Mouse (Mus musculus): ENCODE measurements around the gene Crtap. TPM values are rescaled to one million over a fixed set of nuclear protein-coding genes. Genes with fewer than 3 reads are reported as not detected.

The Crtap gene
- total and polyA plus RNA-seq, 2 experiments from 2014 or later: 22.7 to 34.2 TPM

DNA sequence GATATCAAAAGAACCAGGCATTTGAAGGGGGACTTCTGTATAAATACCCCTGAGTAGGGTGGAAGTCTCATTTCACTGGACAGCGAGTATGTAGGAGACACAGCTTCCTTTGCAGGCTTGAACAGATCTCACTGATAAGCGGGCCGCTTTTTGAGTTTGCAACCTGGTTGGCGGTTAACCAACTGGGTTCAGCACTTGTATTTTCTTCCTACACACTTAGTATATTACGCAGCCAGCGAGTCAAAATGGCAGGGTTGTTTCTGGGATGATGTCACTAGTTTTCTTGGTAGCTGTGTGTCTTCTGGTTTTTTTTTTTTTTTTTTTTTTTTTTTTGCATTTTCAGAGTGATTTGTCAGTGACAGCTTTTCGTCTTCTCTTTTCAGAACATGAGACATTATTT lies 31.3 kb upstream of the Crtap start:
- Histone ChIP-seq H3K36me3 (ENCODE audit: insufficient read depth, low read length) (no peaks in the 10 kb centered on the region; the same call in 1 of the 2 replicates), H3K27ac (no peak overlapping the region), H3K4me1 (ENCODE audit: insufficient read depth, low read length) (no peaks in the 10 kb centered on the region), H3K9ac (replicated peaks; ENCODE audit: low read length) (no peak overlapping the region), H3K27me3 (ENCODE audit: insufficient read depth, low read length) (no peaks in the 10 kb centered on the region), H3K9me3 (ENCODE audit: low read length) (no peaks in the 10 kb centered on the region), H3K4me2 (ENCODE audit: low read depth, low read length) (no peak overlapping the region), H3K4me3 (ENCODE audit: low read length) (no peak overlapping the region)
- no peak for TF ChIP-seq CTCF (IDR thresholded peaks at IDR 0.05; ENCODE audit: low read depth)
- DNase-seq (ENCODE audit: low spot score): no peak
- ATAC-seq: no peak
- 92% methylated on average over 7 of the region's 7 CpGs for WGBS

GRCm38 (mm10) chr9:114421045-114421444 lies 30.6 kb upstream of the Crtap start:
- ATAC-seq (no peak), DNase-seq (ENCODE audit: low spot score) (no peak)
- no peaks in the 10 kb centered on the region for H3K9me3 ChIP-seq (ENCODE audit: low read length)
- no peaks in the 10 kb centered on the region for H3K27me3 ChIP-seq (ENCODE audit: insufficient read depth, low read length)
- no peak overlapping the region for H3K4me3 ChIP-seq (ENCODE audit: low read length)
- peak; percentile 41 for TF ChIP-seq CTCF (IDR thresholded peaks at IDR 0.05; ENCODE audit: low read depth)
- no peaks in the 10 kb centered on the region; the same call in 1 of the 2 replicates for H3K36me3 ChIP-seq (ENCODE audit: insufficient read depth, low read length)
- no peak overlapping the region for H3K9ac ChIP-seq (replicated peaks; ENCODE audit: low read length)
- H3K4me2 ChIP-seq (ENCODE audit: low read depth, low read length): no peak overlapping the region
- H3K4me1 ChIP-seq (ENCODE audit: insufficient read depth, low read length): no peaks in the 10 kb centered on the region
- WGBS: 82% methylated on average over 3 of the region's 3 CpGs
- no peak overlapping the region for H3K27ac ChIP-seq

GRCm38 (mm10) chr9:114420443-114420842 lies 30.0 kb upstream of the Crtap start:
- Histone ChIP-seq H3K4me3 (ENCODE audit: low read length) (no peak overlapping the region), H3K9ac (replicated peaks; ENCODE audit: low read length) (no peak overlapping the region), H3K4me2 (ENCODE audit: low read depth, low read length) (no peak overlapping the region), H3K27ac (no peak overlapping the region), H3K4me1 (ENCODE audit: insufficient read depth, low read length) (no peaks in the 10 kb centered on the region), H3K36me3 (ENCODE audit: insufficient read depth, low read length) (no peaks in the 10 kb centered on the region; the same call in 1 of the 2 replicates), H3K27me3 (ENCODE audit: insufficient read depth, low read length) (no peaks in the 10 kb centered on the region), H3K9me3 (ENCODE audit: low read length) (no peaks in the 10 kb centered on the region)
- no peak for TF ChIP-seq CTCF (IDR thresholded peaks at IDR 0.05; ENCODE audit: low read depth)
- ATAC-seq: no peak
- no peak for DNase-seq (ENCODE audit: low spot score)
- 89% methylated on average over 8 of the region's 8 CpGs for WGBS

- WGBS: 91% methylated on average over 5 of the region's 7 CpGs
- H3K4me3 ChIP-seq (ENCODE audit: low read length): no peak overlapping the region
- no peak overlapping the region for H3K4me2 ChIP-seq (ENCODE audit: low read depth, low read length)
- H3K27me3 ChIP-seq (ENCODE audit: insufficient read depth, low read length): no peaks in the 10 kb centered on the region
- no peaks in the 10 kb centered on the region for H3K36me3 ChIP-seq (ENCODE audit: insufficient read depth, low read length)
- no peak overlapping the region for H3K9ac ChIP-seq (replicated peaks; ENCODE audit: low read length)
- DNase-seq (ENCODE audit: low spot score): peak; percentile 56
- ATAC-seq: no peak
- no peak overlapping the region for H3K27ac ChIP-seq
- peak; percentile 68 for TF ChIP-seq CTCF (IDR thresholded peaks at IDR 0.05; ENCODE audit: low read depth)
- no peaks in the 10 kb centered on the region for H3K9me3 ChIP-seq (ENCODE audit: low read length)
- no peaks in the 10 kb centered on the region for H3K4me1 ChIP-seq (ENCODE audit: insufficient read depth, low read length)
Observed at GRCm38 (mm10) chr9:114418187-114418586, 27.7 kb upstream of the Crtap start.

- H3K9ac ChIP-seq (replicated peaks; ENCODE audit: low read length): no peak overlapping the region
- H3K4me3 ChIP-seq (ENCODE audit: low read length): no peak overlapping the region
- no peak overlapping the region for H3K4me2 ChIP-seq (ENCODE audit: low read depth, low read length)
- no peak for ATAC-seq
- no peak for TF ChIP-seq CTCF (IDR thresholded peaks at IDR 0.05; ENCODE audit: low read depth)
- no peak for DNase-seq (ENCODE audit: low spot score)
- no peaks in the 10 kb centered on the region for H3K36me3 ChIP-seq (ENCODE audit: insufficient read depth, low read length)
- H3K4me1 ChIP-seq (ENCODE audit: insufficient read depth, low read length): no peaks in the 10 kb centered on the region
- no peaks in the 10 kb centered on the region for H3K9me3 ChIP-seq (ENCODE audit: low read length)
- 91% methylated on average over 21 of the region's 21 CpGs for WGBS
- no peaks in the 10 kb centered on the region for H3K27me3 ChIP-seq (ENCODE audit: insufficient read depth, low read length)
- no peak overlapping the region for H3K27ac ChIP-seq
Observed at GRCm38 (mm10) chr9:114416646-114417517, 26.4 kb upstream of the Crtap start.

DNA sequence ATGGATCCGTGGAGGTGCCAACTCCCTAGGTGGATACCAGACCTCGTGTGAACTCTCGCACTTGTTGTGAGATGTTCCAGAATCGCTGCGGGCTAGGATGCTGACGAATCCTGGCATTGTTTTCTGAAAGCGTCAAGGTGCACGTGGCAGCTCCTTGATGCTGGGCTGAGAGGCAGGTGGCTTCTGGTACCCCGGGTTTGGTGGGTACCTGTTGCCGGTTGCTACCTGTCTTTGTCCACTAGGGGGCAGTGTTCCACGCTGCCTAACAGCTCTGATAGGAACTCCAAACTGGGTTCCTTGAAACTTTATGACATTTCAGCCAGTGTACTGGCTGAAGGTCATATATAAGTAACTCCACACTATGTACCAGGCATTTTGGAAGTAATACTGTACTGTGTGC lies 25.2 kb upstream of the Crtap start:
- no peaks in the 10 kb centered on the region for H3K36me3 ChIP-seq (ENCODE audit: insufficient read depth, low read length)
- H3K9me3 ChIP-seq (ENCODE audit: low read length): no peaks in the 10 kb centered on the region
- ATAC-seq (no peak), DNase-seq (ENCODE audit: low spot score) (peak; percentile 82)
- H3K4me3 ChIP-seq (ENCODE audit: low read length): no peak overlapping the region
- peak; percentile 92 for TF ChIP-seq CTCF (IDR thresholded peaks at IDR 0.05; ENCODE audit: low read depth)
- WGBS: 20% methylated on average over 11 of the region's 11 CpGs
- H3K27ac ChIP-seq: no peak overlapping the region
- no peaks in the 10 kb centered on the region for H3K27me3 ChIP-seq (ENCODE audit: insufficient read depth, low read length)
- no peak overlapping the region for H3K9ac ChIP-seq (replicated peaks; ENCODE audit: low read length)
- no peak overlapping the region for H3K4me2 ChIP-seq (ENCODE audit: low read depth, low read length)
- H3K4me1 ChIP-seq (ENCODE audit: insufficient read depth, low read length): no peaks in the 10 kb centered on the region

DNA sequence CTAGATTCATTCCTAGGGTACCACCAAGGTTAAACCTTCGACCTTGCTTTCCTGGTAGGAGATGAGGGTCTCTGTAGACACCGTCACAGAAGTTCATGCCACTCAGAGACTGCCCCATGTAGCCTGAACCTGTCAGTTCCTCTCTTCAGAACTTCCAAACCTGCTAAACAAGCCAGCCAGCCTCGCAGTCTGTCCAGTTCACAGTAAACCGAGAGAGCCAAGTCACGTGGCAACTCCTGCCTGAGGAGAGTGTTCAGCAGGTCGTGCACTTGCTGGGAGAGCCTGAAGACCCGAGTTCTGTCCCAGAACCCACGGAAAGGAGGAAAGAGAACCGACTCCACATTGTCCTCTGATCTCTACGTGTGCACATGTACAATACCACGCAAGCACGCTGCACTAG lies 23.4 kb upstream of the Crtap start:
- H3K9me3 ChIP-seq (ENCODE audit: low read length): no peaks in the 10 kb centered on the region
- H3K36me3 ChIP-seq (ENCODE audit: insufficient read depth, low read length): peaks cover 6% of the 10 kb centered on the region; the same call in 1 of the 2 replicates
- H3K4me2 ChIP-seq (ENCODE audit: low read depth, low read length): no peak overlapping the region
- no peak for ATAC-seq
- H3K27me3 ChIP-seq (ENCODE audit: insufficient read depth, low read length): no peaks in the 10 kb centered on the region
- no peak for DNase-seq (ENCODE audit: low spot score)
- no peak for TF ChIP-seq CTCF (IDR thresholded peaks at IDR 0.05; ENCODE audit: low read depth)
- WGBS: 89% methylated on average over 12 of the region's 12 CpGs
- no peak overlapping the region for H3K4me3 ChIP-seq (ENCODE audit: low read length)
- H3K27ac ChIP-seq: no peak overlapping the region
- no peaks in the 10 kb centered on the region for H3K4me1 ChIP-seq (ENCODE audit: insufficient read depth, low read length)
- no peak overlapping the region for H3K9ac ChIP-seq (replicated peaks; ENCODE audit: low read length)
